Mouse (Mus musculus) adrenal gland, adult (tissue): ENCODE results near the gene Klc4.
A peak's percentile ranks its signal among the peaks of the same experiment; 100 is the strongest.

Experiments
- DNase-seq, 2 experiments: peaks; one replicate each; pipeline ENCODE4 v3.0.0; 2022 to 2023; ENCODE audit warnings: low spot score in 1 of 2; ENCODE audit not compliant: inconsistent age in 2 of 2

Gene Klc4

DNA sequence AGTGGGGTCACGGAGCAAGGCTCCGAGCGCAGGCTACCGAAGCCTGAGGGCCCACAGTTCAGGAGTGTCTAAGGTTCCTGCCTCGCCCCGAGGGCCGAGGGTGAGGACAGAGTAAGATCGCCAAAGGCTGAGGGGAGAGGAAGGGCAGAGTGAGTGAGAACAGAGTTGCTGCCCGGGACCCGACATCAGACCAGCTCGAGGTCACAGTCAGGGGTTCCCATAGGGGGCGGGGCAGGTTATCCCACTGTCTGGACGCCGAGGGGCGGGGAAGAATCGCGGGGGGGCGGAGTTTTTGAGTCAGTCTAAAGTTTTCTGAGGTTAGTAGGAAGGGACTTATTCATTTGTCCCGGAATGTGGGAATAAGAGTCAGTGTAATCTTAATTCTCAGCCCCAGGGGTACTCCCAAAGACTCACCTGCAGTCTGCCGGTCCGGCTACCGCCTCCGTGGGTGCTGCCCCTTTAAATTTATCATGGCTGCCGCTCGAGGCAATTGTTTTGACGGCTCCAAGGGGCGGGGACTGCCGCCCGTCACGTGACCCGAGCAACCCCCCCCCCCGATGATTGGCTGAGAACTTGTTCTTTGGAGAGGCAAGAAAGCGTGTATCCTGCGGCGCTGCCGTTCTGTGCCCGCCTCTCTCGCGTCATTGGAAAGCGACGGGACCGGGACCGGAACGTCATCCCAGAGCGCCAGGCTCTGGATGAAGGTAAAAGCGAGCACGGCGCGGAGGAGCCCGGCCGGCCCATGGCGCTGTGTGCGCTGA, at the start of gene Klc4, which contains the start of gene Mrpl2:
Gene Klc4, minus strand, starts transcription at position 462 of the 761 bp plus-strand sequence.
Gene Mrpl2, plus strand, starts transcription at position 669 of the 761 bp plus-strand sequence.
- DNase-seq: peak; percentile 98 to 100

- DNase-seq: no peak
Measured at GRCm38 (mm10) chr17:46694517-46695063, 48.8 kb upstream of the Klc4 start.

DNA sequence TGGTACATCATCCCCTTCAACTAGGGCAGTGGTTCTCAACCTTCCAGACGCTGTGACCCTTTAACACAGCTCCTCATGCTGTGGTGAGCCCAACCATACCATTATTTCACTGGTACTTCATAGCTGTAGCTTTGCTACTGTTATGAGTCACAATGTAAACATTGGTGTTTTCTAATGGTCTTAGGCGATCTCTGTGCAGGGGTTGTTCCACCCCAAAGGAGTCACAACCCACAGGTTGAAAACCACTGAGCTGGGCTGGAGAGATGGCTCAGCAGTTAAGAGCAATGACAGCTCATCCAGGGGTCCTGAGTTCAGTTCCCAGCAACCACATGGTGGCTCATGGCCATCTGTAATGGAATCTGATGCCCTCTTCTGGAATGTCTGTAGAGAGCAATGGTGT, 45.6 kb upstream of the Klc4 start:
- no peak for DNase-seq

DNA sequence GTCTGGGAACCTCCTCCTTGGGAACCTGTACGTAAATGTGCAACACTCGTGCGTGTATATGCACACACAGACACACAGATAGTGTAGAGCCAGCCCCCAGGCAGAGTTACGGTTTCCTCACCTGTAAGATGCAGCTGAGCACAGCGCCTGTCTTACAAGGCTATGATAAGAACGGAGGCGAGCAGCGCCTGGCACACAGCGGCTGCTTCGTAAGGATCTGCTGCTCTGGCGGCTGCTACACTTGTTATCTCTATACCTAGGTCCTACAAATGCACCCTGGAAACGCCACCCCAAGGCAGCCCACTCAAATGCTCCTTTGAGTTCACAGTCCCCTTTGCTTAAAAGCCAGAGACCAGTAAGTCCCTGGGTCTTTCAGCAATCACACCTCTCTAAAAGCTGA, 44.8 kb upstream of the Klc4 start:
- DNase-seq: no peak

DNA sequence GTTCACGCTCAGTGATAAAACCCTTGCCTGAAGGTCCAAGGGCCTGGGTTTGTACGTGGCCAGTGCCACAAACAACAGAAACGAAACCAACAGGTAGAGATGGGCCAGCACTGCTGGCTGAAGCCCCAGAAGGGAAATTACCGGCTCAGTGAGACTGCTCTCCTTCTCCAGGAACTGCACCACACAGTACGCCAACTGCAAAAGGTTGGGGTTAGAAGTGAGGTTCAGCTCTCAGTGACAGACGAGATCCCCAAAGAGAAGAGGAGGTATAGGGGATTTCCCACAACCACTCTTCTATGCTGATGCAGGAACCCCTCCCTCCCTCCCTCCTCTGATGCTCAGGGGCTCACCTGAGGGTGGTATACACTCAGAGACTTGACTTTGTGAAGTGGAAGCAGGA, 40.1 kb upstream of the Klc4 start:
- DNase-seq: no peak

DNA sequence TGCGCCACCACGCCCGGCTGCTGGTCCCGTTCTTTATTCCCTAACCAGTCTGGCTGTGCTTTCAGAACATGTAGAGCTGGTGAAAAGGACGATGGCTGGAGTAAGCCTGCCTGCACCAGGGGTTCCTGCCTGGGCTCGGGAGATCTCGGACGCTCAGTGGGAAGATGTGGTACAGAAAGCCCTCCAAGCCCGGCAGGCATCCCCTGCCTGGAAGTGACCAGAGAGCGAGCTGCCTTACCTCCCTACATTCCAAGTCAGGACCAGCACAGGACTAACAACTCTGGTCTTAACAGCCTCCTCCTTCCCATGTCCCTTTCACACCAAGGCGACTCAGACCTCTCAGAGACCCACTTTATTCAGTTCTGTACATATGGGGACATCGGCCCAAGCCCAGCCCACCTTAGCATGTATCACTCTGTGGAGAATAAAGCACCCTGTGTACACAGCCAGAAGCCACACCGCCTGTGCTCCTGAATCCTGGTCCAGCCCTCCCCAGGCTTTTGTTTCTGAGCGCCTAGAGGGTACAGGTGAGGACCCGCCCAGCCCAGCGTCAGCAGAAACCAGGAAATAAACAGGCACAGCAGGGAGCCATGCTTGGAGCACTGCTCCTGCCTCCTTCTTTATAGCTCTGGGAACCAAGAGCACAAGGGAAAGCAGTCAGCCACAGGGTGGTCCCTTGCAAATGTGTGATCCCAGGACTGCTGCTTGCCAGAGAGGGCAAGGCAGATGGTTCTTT, 37.0 kb upstream of the Klc4 start:
- DNase-seq: peak in 1 of 2 experiments; percentile 44

DNA sequence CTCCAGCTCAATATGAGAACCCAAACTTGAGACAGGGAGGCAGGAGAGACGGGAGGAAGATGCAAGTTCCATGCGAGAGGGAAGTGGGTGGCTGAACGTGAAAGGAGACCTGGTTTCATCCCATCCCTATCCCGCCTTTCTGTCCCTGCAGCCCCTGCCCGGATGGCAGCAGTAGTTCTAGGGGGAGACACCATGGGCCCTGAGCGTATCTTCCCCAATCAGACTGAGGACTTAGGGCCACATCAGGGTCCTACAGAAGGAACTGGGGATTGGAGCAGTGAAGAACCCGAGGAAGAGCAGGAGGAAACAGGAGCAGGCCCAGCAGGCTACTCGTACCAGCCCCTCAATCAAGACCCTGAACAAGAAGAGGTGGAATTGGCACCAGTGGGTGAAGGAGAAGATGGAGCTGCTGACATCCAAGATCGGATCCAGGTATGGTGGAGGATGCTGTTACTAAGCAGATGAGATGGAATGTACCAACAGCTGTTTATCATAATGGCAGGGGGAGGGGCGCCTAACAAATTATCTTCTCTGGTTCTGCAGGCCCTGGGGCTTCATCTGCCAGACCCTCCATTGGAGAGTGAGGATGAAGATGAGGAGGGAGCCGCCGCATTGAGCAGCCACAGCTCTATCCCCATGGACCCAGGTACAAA, 35.8 kb upstream of the Klc4 start:
- peak in 1 of 2 experiments; percentile 73 for DNase-seq

DNA sequence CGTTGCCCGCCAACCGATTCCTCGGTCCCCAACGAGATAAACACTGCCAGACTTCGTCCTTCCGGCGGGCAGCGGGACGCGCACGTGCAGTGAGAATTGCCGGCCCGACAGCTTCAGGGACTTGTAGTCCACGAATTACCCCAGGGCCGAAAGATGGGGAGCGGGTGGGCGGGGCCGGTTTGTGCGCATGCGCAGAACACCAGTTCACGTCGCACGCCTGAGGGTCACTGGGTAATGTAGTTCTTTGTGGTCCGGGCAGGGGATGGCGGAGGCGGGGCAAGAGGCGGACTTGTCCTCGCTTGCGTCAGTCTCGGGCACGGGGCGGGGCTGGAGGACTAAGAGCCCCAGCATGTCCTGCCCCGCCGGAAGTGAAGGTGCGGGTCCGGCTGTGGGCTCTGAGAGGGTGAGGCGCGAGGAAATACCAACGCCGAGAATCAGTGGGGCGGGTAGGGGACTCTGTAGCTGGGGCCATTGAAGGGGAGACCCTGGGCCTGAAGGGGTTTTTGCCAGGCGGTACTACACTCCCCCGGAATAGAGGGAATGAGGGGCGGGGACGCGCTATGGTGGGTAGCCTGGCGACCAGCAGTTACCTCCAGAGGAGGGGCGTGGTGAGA, 35.0 kb upstream of the Klc4 start, which contains the start of gene Klhdc3:
Gene Klhdc3, minus strand, starts transcription at position 155 of the 614 bp plus-strand sequence.
- peak; percentile 97 to 98 for DNase-seq

- DNase-seq: no peak
Measured at GRCm38 (mm10) chr17:46679843-46680759, 34.3 kb upstream of the Klc4 start.

DNA sequence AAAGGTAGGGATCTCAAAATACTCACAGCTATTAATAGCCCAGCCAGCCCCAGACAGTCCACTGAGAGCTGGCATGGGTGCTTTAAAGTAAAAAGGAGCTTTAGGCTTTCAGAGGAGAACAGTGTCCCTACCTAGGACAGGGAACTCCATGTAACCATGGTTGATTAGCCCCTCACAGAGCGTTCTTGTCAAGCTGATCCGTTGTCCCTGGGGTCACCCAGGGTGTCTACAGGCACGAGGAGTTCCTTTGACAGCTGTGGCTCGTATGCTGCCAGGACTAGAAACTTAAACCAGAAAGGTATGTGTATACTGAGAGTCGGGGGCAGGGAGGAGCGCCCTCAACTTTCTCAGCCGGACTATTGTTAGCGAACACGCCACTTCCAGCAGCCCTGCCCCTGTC, 33.1 kb upstream of the Klc4 start:
- no peak for DNase-seq

DNA sequence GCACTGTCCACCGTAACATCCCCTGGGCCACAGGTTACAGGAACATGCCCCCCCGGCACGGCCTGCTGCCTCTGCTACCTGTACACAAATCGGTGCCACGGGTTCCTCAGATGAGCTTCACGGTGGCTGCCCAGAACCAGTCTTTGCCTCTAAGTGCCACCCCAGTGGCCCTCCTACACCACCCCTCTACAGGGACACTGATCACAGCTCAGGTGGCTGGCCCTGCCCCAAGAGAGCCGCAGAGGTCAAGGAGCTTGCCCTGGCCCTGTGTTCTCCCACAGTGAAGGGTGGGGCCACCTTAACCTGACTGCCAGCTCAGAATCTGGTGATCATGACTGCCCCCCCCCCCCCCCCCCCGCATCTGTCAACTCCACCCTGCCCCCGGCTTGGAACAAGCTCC, 32.6 kb upstream of the Klc4 start, which contains the start of gene Mea1:
Gene Mea1, plus strand, starts transcription at position 378 of the 400 bp plus-strand sequence.
- no peak for DNase-seq

DNA sequence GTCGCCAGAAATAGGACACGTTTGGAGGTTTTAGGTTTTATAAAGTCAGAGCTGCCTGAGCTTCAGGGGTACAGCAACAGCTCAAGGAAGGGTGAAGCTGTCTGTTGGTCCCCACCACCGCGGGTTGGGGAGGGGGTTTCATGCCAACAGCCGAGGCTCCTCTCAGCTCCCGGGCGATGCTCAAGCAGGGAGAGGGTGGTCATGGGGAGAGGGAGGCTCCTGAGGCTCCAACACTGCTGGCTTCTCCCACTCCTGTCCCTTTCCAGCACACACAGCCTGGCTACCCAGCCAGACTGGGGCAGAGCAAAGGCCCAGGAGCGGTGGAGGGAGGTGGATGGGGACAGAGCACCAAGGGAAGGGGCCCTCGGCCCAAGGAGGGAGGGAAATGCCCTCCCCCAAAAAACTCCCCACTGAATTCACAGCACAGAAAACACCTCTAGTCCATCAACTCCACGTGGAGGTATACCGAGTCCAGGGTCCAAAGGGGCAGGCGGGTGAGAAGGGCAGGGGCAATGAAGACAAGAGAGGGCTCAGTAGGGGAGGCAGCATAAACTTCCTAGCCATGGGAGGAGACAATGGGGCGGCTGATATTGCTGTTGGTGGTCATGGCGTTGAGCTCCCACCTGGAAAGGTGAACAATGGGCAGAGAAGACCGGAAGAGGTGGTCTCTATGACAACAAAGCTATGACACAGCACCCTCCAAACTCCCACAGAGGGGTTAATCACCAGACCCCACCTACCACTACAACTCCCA, 28.9 kb upstream of the Klc4 start:
- no peak for DNase-seq

GRCm38 (mm10) chr17:46673850-46674529, 28.2 kb upstream of the Klc4 start, which contains the start of gene Rrp36:
Gene Rrp36, minus strand, starts transcription at chr17:46674352.
- DNase-seq: peak; percentile 92 to 96

DNA sequence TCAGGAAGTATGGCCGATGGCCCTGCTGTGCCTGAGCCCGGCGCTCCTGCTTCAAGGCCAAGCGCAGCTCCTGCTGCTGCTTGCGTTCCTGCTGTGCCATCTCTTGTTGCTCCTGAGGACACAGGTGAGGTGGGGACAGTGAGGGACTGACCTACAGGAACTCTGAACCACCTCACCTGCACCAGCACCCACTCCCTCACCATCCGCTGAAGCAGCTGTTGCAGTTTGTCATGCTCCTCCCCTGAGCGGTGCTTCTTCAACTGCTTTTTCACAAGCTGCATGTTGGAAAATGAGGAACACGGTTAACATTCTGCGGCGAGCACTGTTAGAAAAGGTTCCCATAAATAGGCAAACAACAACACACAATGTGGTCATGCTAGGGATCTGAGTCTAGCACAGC, 24.1 kb upstream of the Klc4 start:
- no peak for DNase-seq

DNA sequence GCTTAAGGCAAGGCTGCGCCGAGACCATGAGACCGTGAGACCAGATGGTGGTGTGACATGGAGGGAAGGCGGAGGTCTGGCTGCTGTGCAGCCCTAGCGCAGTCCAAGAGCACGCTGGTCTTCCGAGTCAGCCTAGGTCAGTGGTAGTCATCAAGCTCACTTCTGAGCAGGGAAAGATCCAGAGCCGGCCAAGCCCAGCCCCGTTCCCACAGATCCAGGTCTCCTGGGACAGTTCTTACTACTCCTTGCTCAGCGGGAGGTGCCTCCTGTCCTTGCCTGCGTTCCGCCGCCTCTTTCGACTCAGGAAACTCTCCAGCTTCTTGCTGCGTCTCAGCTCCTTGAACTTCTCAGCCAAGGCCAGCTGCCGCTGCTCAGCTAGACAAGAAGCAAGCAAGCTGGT, 21.9 kb upstream of the Klc4 start:
- peak in 1 of 2 experiments; percentile 63 for DNase-seq

DNA sequence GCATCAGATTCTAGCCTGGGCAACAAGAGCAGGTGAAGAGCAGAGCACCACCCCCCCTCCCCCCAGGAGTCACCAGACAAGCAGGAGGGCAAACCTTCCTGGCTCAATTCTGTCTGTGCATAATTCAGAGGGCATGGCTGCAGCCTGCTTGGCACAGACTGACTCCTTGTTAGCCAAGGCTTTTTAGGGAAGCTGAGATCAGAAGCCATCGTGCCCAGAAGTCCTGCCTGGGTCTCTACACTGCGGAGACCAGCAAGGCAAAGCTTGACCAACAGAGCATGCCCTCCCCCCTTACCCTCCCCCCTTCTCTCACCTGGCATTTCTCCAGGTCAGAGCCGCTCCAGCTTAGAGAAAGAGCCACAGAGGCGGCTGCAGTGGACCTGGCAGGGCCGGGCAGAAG, 16.9 kb upstream of the Klc4 start:
- no peak for DNase-seq

- DNase-seq: no peak
Measured at GRCm38 (mm10) chr17:46661981-46662380, 16.2 kb upstream of the Klc4 start.

DNA sequence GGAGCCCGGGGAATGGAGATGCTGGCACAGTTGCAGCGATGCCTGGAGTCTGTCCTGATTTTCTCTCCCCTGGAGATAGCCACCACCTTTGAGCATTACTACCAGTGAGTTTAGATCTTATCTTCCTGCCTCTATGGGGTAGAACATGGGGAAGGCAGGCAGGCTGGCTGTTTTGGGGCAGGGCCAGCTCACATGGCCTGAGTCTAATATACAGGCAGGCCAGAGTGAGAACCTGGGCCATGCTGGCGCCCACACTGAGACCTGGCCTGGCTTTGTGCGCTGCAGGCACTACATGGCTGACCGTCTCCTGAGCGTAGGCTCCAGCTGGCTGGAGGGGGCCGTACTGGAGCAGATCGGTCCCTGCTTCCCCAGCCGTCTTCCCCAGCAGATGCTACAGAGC, 15.5 kb upstream of the Klc4 start:
- DNase-seq: no peak
